Mouse (Mus musculus) spleen, adult 2 months (tissue): ENCODE results near the gene a. TPM values are rescaled to one million over a fixed set of nuclear protein-coding genes. Genes with fewer than 3 reads are reported as not detected.
A peak's percentile ranks its signal among the peaks of the same experiment; 100 is the strongest.

Experiments used
- DNase-seq, 2 experiments: peaks; one replicate each; pipeline versions ENCODE4 v3.0.0 to v3.0.0-alpha.2; 2012 to 2021; ENCODE audit warnings: low spot score in 2 of 2, low read depth in 1 of 2
- H3K27ac ChIP-seq: fragments of 200-500 bp; 2 replicates; pipeline ENCODE4 v1.5.1; 2012; ENCODE audit warnings: low read length, inconsistent platforms; ENCODE audit not compliant: insufficient read depth
- H3K27me3 ChIP-seq: fragments of 200-500 bp; 2 replicates; pipeline ENCODE4 v1.6.1; 2012; ENCODE audit warnings: mild to moderate bottlenecking, moderate library complexity, low read length, inconsistent platforms; ENCODE audit not compliant: control insufficient read depth, insufficient read depth
- H3K36me3 ChIP-seq: fragments of 200-500 bp; 2 replicates; pipeline ENCODE4 v1.6.1; 2012; ENCODE audit warnings: mild to moderate bottlenecking, low read length, inconsistent platforms; ENCODE audit not compliant: control insufficient read depth, insufficient read depth
- H3K4me1 ChIP-seq: fragments of 200-500 bp; 2 replicates; pipeline ENCODE4 v1.6.1; 2011; ENCODE audit warnings: inconsistent platforms; ENCODE audit not compliant: control insufficient read depth, insufficient read depth, insufficient read length
- H3K4me3 ChIP-seq: fragments of 200-500 bp; 2 replicates; pipeline ENCODE4 v1.5.1; 2011; ENCODE audit warnings: mild to moderate bottlenecking, inconsistent platforms; ENCODE audit not compliant: insufficient read depth, insufficient read length; ENCODE audit errors: extremely low read depth
- CTCF ChIP-seq: fragments of 200-500 bp; IDR thresholded peaks from 2 replicates; pipeline ENCODE4 v1.5.1; 2011; ENCODE audit warnings: mild to moderate bottlenecking, inconsistent platforms; ENCODE audit not compliant: insufficient read depth, insufficient read length, insufficient replicate concordance; ENCODE audit errors: extremely low read depth
- POLR2A ChIP-seq: fragments of 200-500 bp; IDR thresholded peaks from 2 replicates; pipeline ENCODE4 v1.6.1; 2011; ENCODE audit warnings: low read depth, low read length, inconsistent platforms
- WGBS: fragments of 180-500 bp; shearing (Covaris S2); methylation state at CpG from one replicate; pipeline ENCODE4 v1.1.7; 2018; 5-methylcytosine and 5-hydroxymethylcytosine counted together
- polyA plus RNA-seq: library from polyadenylated mRNA; depleted of rRNA; stranded (reverse); fragments of >200 nt; gene quantifications from 2 replicates; pipeline ENCODE4 v1.2.3, GENCODE M21; 2012; rRNA removed

a gene
- 0.47 TPM in 1 of 2 replicates, not detected in the other for polyA plus RNA-seq

DNA sequence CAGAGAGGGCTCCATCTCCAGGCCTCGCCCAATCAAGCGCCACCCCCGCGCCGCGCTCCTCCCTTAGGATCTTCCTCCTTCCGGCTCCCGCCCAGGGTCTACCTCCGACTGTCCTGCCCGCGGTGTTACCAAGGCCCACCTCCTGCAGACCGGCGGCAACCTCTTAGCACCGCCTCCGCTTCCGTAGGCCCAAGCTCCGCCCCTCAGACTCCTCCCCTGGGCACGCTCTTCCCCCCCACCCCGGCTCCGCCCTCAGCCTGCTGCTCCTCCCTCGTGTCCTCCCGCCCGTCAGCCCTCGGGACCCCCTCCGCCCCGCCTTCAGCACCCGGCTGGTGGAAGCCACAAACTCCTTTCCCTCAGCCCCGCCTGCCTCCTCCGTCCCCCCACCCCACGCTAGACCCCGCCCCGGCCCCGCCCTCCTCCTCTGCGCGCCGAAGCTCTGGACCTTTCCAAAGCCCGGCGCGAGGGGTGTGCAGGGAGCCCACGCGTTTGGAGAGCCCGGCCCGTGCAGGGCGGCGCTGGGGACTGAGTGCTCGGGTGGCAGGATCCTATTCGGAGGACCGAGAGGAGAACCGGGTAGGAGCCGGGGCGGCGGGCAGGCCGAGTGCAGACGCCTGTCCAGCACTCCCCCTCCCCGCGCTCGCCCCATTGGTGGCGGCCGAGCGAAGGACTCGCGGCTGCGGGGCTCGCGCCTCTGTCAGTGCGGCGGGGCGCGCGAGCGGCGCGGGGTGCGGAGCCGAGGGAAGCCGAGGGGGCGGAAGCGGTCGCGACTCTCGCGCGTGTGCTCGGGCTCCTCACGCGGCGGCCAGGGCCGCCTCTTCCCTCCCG lies at the start of gene a, which contains the start of gene Raly:
Gene a (plus strand): TSS at position 747 of the 828 bp plus-strand sequence.
Gene Raly (plus strand): TSS at position 441 of the 828 bp plus-strand sequence.
- under 1% methylated on average over 88 of the region's 89 CpGs for WGBS
- peak; percentile 94 to 98 for DNase-seq
- no peak for TF ChIP-seq CTCF
- TF ChIP-seq POLR2A, result peak; percentile 99
- H3K4me3 ChIP-seq, result peak within 1 kb of the TSS; percentile 89
- H3K27me3 ChIP-seq, result no peaks in the 10 kb centered on the region
- no peaks in the 10 kb centered on the region for H3K36me3 ChIP-seq
- peak within 1 kb of the TSS; percentile 99 for H3K27ac ChIP-seq
- peaks cover 5% of the 10 kb centered on the region; the same call in 1 of the 2 replicates for H3K4me1 ChIP-seq

- Histone ChIP-seq H3K4me3 (no peak overlapping the region), H3K36me3 (no peaks in the 10 kb centered on the region), H3K27me3 (no peaks in the 10 kb centered on the region), H3K4me1 (no peaks in the 10 kb centered on the region), H3K27ac (no peak overlapping the region)
- no peak for DNase-seq
- no peak for TF ChIP-seq POLR2A
- TF ChIP-seq CTCF, result no peak
- WGBS, result 87% methylated on average over 10 of the region's 10 CpGs
These were observed 48.0 kb upstream of the a start for GRCm38 (mm10) chr2:154742911-154743819.

- Histone ChIP-seq H3K27me3 (no peaks in the 10 kb centered on the region), H3K36me3 (no peaks in the 10 kb centered on the region), H3K4me3 (no peak overlapping the region), H3K27ac (no peak overlapping the region), H3K4me1 (no peaks in the 10 kb centered on the region)
- no peak for DNase-seq
- 87% methylated on average over 4 of the region's 4 CpGs for WGBS
- TF ChIP-seq CTCF (no peak), POLR2A (no peak)
These were observed 47.3 kb upstream of the a start for GRCm38 (mm10) chr2:154743915-154744314.

DNA sequence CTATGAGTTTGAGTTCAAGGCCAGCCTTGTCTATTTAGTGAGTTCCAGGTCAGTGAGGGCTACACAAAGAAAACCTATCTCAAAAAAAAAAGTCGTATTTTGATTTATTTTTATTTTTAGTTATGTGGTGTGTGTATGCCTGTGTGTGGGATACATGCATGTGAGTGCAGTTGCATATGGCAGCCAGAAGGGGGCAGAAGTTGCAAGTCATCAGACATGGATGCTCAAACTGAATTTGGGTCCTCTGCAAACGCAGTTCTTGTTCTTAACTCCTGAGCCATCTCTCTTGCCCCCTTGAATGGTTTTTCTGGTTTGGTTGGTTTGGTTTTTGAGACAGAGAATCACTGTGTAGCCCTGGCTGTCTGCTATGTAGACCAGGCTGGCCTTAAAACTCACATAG lies 42.8 kb upstream of the a start:
- no peak for TF ChIP-seq POLR2A
- TF ChIP-seq CTCF, result no peak
- DNase-seq, result no peak
- Histone ChIP-seq H3K27me3 (no peaks in the 10 kb centered on the region), H3K4me3 (no peak overlapping the region), H3K4me1 (no peaks in the 10 kb centered on the region), H3K36me3 (no peaks in the 10 kb centered on the region), H3K27ac (no peak overlapping the region)
- WGBS, result 94% methylated on average over 2 of the region's 2 CpGs

- Histone ChIP-seq H3K27me3 (no peaks in the 10 kb centered on the region), H3K4me3 (no peak overlapping the region), H3K36me3 (no peaks in the 10 kb centered on the region), H3K4me1 (no peaks in the 10 kb centered on the region), H3K27ac (no peak overlapping the region)
- DNase-seq, result no peak
- WGBS, result 83% methylated on average over 23 of the region's 23 CpGs
- no peak for TF ChIP-seq POLR2A
- no peak for TF ChIP-seq CTCF
These were observed 41.9 kb upstream of the a start for GRCm38 (mm10) chr2:154749046-154750036.

DNA sequence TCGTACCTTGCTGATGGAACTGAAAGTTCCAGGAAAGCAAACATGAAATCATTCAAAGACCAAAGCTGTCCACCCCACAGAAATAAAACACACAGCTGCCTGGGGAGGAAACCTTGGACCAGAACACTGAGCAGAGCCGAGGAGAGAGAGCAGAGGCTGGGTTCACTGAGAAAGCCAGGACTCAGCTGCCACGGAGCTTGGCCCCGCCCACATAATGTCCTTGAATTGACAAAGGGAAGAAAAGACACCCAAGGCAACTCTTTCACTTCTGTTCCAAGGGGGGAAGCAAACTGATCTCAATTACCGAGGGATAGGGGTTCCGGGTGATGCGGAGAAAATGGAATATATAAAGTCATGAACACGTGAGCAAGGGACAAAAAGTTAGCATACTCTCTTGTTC lies 39.3 kb upstream of the a start:
- H3K27ac ChIP-seq, result no peak overlapping the region
- TF ChIP-seq POLR2A (no peak), CTCF (no peak)
- H3K36me3 ChIP-seq, result no peaks in the 10 kb centered on the region
- 57% methylated on average over 8 of the region's 8 CpGs for WGBS
- no peaks in the 10 kb centered on the region for H3K27me3 ChIP-seq
- no peaks in the 10 kb centered on the region for H3K4me1 ChIP-seq
- H3K4me3 ChIP-seq, result no peak overlapping the region
- DNase-seq, result no peak
